Mouse (Mus musculus) heart, postnatal 0 days (tissue): ENCODE data around the gene Arid3b.

ENCODE experiments used
- CTCF ChIP-seq: IDR thresholded peaks from 2 replicates; pipeline ENCODE4 v1.5.1; 2016; ENCODE audit warnings: antibody characterized with exemption, control low read depth, low read depth
- EP300 ChIP-seq: IDR thresholded peaks from 2 replicates; pipeline ENCODE4 v1.6.1; 2016; ENCODE audit warnings: antibody characterized with exemption, low read depth

- TF ChIP-seq CTCF, result no peak
- TF ChIP-seq EP300, result no peak
Observed at GRCm38 (mm10) chr9:57770836-57771235, 65.8 kb downstream of the Arid3b start.
